Mouse (Mus musculus) embryonic fibroblast, embryonic 13.5 days (primary cell): Measurements from ENCODE around the gene Haus5.

ENCODE experiments used
- CTCF ChIP-seq: IDR thresholded peaks from 2 replicates; pipeline ENCODE4 v1.5.1; 2011; ENCODE audit warnings: mild to moderate bottlenecking, control low read depth, low read length, moderate library complexity, borderline replicate concordance; ENCODE audit not compliant: insufficient read depth
- POLR2A ChIP-seq: IDR thresholded peaks from 2 replicates; pipeline ENCODE4 v1.6.1; 2011; ENCODE audit warnings: low read depth, mild to moderate bottlenecking, control low read depth, low read length, moderate library complexity

- TF ChIP-seq CTCF: no peak
- TF ChIP-seq POLR2A: no peak
Observed at GRCm38 (mm10) chr7:30618658-30619057, 46.1 kb downstream of the Haus5 start.
